Mouse (Mus musculus) ES-Bruce4 (cell line): Measurements from ENCODE around the gene P2ry4.
A peak's percentile ranks its signal among the peaks of the same experiment; 100 is the strongest.

ENCODE experiments used
- CTCF ChIP-seq: IDR thresholded peaks from one replicate; pipeline ENCODE4 v1.8.1; 2011; ENCODE audit warnings: low read depth, low read length
- POLR2A ChIP-seq: IDR thresholded peaks from one replicate; pipeline ENCODE4 v1.8.1; 2011; ENCODE audit warnings: low read length; ENCODE audit not compliant: insufficient read depth

- TF ChIP-seq CTCF (no peak), POLR2A (peak; percentile 21)
These were observed 31.4 kb upstream of the P2ry4 start, which contains the start of gene Pdzd11 for GRCm38 (mm10) chrX:100625802-100626793.
